Mouse (Mus musculus) hindbrain, embryonic 16.5 days (tissue): Measurements from ENCODE around the gene Pacrg. TPM values are rescaled to one million over a fixed set of nuclear protein-coding genes. Genes with fewer than 3 reads are reported as not detected.

Experiments used
- ATAC-seq: fragments of 200-750 bp; cut with Nextera tagmentation; 2 replicates; pipeline ENCODE4 v1.8.0; 2017; ENCODE audit warnings: moderate TSS enrichment, moderate library complexity
- H3K27ac ChIP-seq: fragments of 300-500 bp; sonication (generic); 2 replicates; pipeline ENCODE4 v1.5.1; 2014; ENCODE audit warnings: low read depth, mild to moderate bottlenecking, control low read depth, low read length, moderate library complexity
- H3K27me3 ChIP-seq: fragments of 300-500 bp; sonication (generic); replicated peaks from 2 replicates; pipeline ENCODE4 v1.6.1; 2014; ENCODE audit warnings: low read length; ENCODE audit not compliant: control insufficient read depth, insufficient read depth
- H3K36me3 ChIP-seq: fragments of 300-500 bp; sonication (generic); 2 replicates; pipeline ENCODE4 v1.6.1; 2014; ENCODE audit warnings: mild to moderate bottlenecking, low read length, moderate library complexity, mixed read lengths; ENCODE audit not compliant: control insufficient read depth, insufficient read depth
- H3K4me1 ChIP-seq: fragments of 300-500 bp; sonication (generic); 2 replicates; pipeline ENCODE4 v1.6.1; 2014; ENCODE audit warnings: low read depth, low read length; ENCODE audit not compliant: control insufficient read depth, insufficient read depth
- H3K4me2 ChIP-seq: fragments of 300-500 bp; sonication (generic); 2 replicates; pipeline ENCODE4 v1.6.1; 2014; ENCODE audit warnings: mild to moderate bottlenecking, low read length, control low read depth, moderate library complexity
- H3K4me3 ChIP-seq: fragments of 300-500 bp; sonication (generic); 2 replicates; pipeline ENCODE4 v1.5.1; 2014; ENCODE audit warnings: mild to moderate bottlenecking, low read length, control low read depth, moderate library complexity
- H3K9ac ChIP-seq: fragments of 300-500 bp; sonication (generic); 2 replicates; pipeline ENCODE4 v1.6.1; 2014; ENCODE audit warnings: low read depth, mild to moderate bottlenecking, control low read depth, low read length, moderate library complexity
- H3K9me3 ChIP-seq: fragments of 300-500 bp; sonication (generic); 2 replicates; pipeline ENCODE4 v1.6.1; 2014; ENCODE audit warnings: mild to moderate bottlenecking, low read length, moderate library complexity; ENCODE audit not compliant: control insufficient read depth
- WGBS: fragments of 180-500 bp; shearing (Covaris S2); extraction: QIAGEN DNeasy Blood & Tissue Kit; methylation state at CpG from one replicate; pipeline ENCODE4 v1.1.7; 2014; 5-methylcytosine and 5-hydroxymethylcytosine counted together
- polyA plus RNA-seq: library from polyadenylated mRNA; unstranded; fragments of >200 nt; fragmentation: Nextera tagmentation; extraction: Ambion mirVana; gene quantifications from 2 replicates; pipeline ENCODE4 v1.2.1, GENCODE M21; 2015

The Pacrg gene
- polyA plus RNA-seq, 1 experiment from 2014 or later, result 23.2 TPM

DNA sequence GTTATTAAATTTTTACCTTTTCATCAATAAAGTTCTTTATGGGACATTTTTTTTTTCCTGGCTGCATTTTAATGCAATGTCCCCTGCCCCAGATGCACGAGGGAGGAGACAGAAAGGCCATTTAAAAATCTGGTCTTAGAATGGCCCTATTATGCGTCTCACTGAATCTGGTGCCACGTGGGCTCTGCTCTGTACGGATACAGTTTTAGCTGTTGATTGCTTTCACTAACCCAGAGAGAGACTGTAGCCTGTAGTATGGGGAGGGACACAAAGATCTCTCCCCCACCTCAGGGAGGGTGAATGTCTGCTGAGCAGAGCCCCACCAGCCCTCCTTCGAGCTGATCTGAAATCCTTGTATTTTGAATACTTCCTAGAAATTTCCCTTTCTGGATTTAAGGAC is 441.2 kb downstream of the Pacrg start:
- H3K4me1 ChIP-seq, result peaks cover 14% of the 10 kb centered on the region
- no peak overlapping the region for H3K4me3 ChIP-seq
- 43% methylated on average over 5 of the region's 5 CpGs for WGBS
- peak overlapping the region; percentile 11 for H3K27ac ChIP-seq
- H3K36me3 ChIP-seq, result no peaks in the 10 kb centered on the region
- no peaks in the 10 kb centered on the region for H3K27me3 ChIP-seq
- ATAC-seq, result 0 out of 2 replicates have a peak, but pooled peaks have one; percentile 8
- no peak overlapping the region for H3K4me2 ChIP-seq
- no peak overlapping the region for H3K9ac ChIP-seq
- H3K9me3 ChIP-seq, result no peaks in the 10 kb centered on the region

GRCm38 (mm10) chr17:10397924-10398627 is 442.0 kb downstream of the Pacrg start:
- H3K4me2 ChIP-seq, result no peak overlapping the region
- no peak for ATAC-seq
- H3K27ac ChIP-seq, result peak overlapping the region; percentile 55
- H3K27me3 ChIP-seq, result no peaks in the 10 kb centered on the region
- H3K4me1 ChIP-seq, result peaks cover 14% of the 10 kb centered on the region
- 67% methylated on average over 10 of the region's 10 CpGs for WGBS
- H3K36me3 ChIP-seq, result no peaks in the 10 kb centered on the region
- H3K4me3 ChIP-seq, result no peak overlapping the region
- H3K9ac ChIP-seq, result no peak overlapping the region
- no peaks in the 10 kb centered on the region for H3K9me3 ChIP-seq

- no peak overlapping the region for H3K4me2 ChIP-seq
- no peaks in the 10 kb centered on the region for H3K9me3 ChIP-seq
- ATAC-seq, result no peak
- peak overlapping the region; percentile 13; the same call in 1 of the 2 replicates for H3K9ac ChIP-seq
- no peaks in the 10 kb centered on the region for H3K36me3 ChIP-seq
- H3K4me1 ChIP-seq, result peaks cover 14% of the 10 kb centered on the region
- 40% methylated on average over 11 of the region's 11 CpGs for WGBS
- no peak overlapping the region for H3K4me3 ChIP-seq
- H3K27me3 ChIP-seq, result no peaks in the 10 kb centered on the region
- H3K27ac ChIP-seq, result peak overlapping the region; percentile 78
These were observed 442.8 kb downstream of the Pacrg start for GRCm38 (mm10) chr17:10397336-10397735.

GRCm38 (mm10) chr17:10396863-10397262 is 443.2 kb downstream of the Pacrg start:
- 86% methylated on average over 6 of the region's 6 CpGs for WGBS
- no peak overlapping the region for H3K4me3 ChIP-seq
- peak overlapping the region; percentile 78 for H3K27ac ChIP-seq
- H3K4me2 ChIP-seq, result no peak overlapping the region
- H3K9me3 ChIP-seq, result no peaks in the 10 kb centered on the region
- H3K36me3 ChIP-seq, result no peaks in the 10 kb centered on the region
- peak overlapping the region; percentile 13; the same call in 1 of the 2 replicates for H3K9ac ChIP-seq
- H3K27me3 ChIP-seq, result no peaks in the 10 kb centered on the region
- H3K4me1 ChIP-seq, result peaks cover 14% of the 10 kb centered on the region
- ATAC-seq, result no peak

DNA sequence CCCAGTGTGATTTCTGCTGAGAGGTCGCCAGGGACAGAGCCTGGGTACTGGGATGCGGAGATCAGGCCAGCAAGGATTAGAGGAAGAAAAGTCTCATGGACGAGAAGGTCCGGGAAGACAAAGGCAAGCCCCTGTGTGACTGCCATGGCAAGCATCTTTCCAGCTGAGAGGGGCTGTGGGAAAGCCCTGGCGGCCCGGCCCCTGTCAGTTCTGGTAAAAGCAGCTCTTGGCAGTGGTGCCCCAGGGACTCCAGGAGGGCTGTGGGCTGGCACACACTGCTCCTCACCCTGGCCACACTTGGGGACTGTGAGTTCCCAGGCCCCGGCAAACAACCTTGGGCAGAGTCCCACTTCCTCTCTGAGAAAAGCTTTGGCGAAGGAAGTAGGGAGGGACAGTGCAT is 445.3 kb downstream of the Pacrg start:
- 33% methylated on average over 8 of the region's 8 CpGs for WGBS
- H3K4me2 ChIP-seq, result no peak overlapping the region
- H3K9ac ChIP-seq, result no peak overlapping the region
- ATAC-seq, result peak; percentile 90
- no peak overlapping the region for H3K4me3 ChIP-seq
- H3K9me3 ChIP-seq, result no peaks in the 10 kb centered on the region
- H3K27me3 ChIP-seq, result no peaks in the 10 kb centered on the region
- no peaks in the 10 kb centered on the region for H3K36me3 ChIP-seq
- peaks cover 14% of the 10 kb centered on the region for H3K4me1 ChIP-seq
- peak overlapping the region; percentile 55; the same call in 1 of the 2 replicates for H3K27ac ChIP-seq

DNA sequence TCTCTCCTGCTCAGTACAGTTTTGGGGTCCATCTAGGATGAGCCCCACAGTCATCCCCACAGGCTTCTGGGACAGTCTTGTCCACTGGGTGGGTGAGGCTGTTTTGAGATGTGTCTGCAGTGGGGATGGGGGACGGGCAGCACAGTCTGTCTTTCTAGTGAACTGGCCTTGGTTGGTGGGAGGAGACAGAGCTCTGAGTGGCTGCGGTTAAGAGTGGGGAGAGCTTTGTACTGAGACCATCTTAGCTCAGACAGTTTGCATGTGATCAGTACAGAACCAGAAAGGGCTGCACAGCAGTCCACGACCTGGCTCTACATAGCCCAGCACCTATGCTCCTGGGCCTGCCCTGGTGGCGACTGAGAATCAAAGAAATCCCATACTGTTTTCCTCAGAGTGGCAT is 446.3 kb downstream of the Pacrg start:
- H3K27me3 ChIP-seq, result no peaks in the 10 kb centered on the region
- ATAC-seq, result no peak
- H3K9ac ChIP-seq, result no peak overlapping the region
- no peak overlapping the region for H3K4me3 ChIP-seq
- no peak overlapping the region for H3K4me2 ChIP-seq
- no peaks in the 10 kb centered on the region for H3K9me3 ChIP-seq
- WGBS, result 79% methylated on average over 4 of the region's 4 CpGs
- peak overlapping the region; percentile 40 for H3K27ac ChIP-seq
- peaks cover 14% of the 10 kb centered on the region for H3K4me1 ChIP-seq
- no peaks in the 10 kb centered on the region for H3K36me3 ChIP-seq

DNA sequence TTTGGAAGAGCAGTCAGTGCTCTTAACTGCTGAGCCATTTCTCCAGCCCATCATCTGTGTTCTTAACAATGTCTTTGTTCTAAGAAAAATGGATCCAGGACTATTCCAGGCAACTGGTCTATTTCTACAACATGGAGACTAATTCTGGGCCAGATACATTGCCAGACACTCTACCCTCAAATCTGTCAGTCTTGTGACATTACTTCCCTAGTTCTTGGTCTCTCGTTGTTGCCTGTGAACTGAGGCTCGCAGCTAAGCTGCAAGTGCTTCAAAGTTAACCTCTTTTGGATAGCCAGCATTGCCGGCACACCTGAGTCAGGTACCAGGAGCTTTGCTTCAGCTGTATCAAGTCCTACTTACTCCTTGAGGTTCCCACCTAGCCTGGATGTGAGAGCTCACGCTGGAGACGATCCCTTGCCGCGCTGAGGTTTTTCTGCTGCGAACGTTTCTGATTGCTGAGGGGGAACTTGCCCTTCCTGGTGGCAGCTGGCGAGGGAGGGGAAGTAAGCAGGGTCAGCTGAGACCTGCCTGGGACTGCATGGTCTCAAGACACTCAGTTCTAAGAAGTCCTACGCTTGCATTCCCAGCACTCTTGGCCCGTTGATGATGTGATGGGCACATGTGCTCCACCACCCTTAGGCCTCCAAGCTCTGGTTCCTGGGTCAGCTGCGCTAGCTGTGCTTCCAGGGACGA is 447.6 kb downstream of the Pacrg start:
- no peak for ATAC-seq
- WGBS, result 87% methylated on average over 14 of the region's 14 CpGs
- Histone ChIP-seq H3K27me3 (no peaks in the 10 kb centered on the region), H3K9ac (no peak overlapping the region), H3K9me3 (no peaks in the 10 kb centered on the region), H3K36me3 (no peaks in the 10 kb centered on the region), H3K27ac (no peak overlapping the region), H3K4me2 (no peak overlapping the region), H3K4me3 (no peak overlapping the region), H3K4me1 (peaks cover 13% of the 10 kb centered on the region)

DNA sequence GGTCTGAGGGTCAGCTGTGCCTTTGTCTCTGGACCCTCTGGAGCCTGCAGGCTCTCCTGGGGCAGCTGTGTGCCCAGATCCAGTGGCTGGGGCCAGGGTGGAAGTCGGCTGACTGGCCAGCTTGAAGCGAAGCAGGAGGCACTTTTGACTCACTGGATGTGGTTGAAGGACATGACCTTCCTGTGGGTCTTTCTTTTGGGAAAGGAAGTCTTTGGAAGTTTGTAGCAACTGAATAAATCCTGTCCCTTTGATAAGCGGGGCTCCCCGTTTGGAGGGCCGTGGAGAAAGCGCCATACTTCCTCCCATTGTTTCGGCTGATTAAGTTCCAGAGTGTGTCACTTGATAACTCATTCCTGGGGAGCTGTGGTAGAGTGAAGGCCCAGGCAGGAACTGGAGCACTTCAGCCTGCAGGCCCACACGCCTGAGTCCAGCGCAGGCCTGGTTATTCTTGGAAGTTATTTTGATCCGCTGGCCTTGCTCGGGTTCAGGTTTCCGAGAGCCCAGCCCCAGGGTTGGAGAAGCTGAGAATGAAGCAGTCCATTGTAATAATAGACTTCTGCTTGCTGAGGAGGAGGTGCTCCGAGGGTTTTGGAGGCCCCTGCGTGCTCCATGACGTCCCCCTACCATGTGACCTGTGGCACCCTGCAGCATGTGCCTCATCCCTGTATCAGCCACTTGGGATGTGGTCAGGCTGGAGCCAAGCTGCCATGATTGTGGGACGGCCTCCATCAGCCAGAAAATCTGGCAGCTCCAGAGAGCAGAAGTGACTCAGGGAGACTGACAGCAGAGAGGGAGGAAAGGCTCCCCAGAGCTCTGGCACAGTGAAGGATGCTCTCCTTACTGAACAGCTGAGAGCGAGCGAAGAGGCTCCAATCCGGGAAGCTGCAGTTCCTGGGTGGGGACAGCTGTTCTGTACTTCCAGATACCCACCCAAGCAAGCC is 449.6 kb downstream of the Pacrg start:
- no peaks in the 10 kb centered on the region for H3K9me3 ChIP-seq
- 36% methylated on average over 19 of the region's 19 CpGs for WGBS
- H3K4me1 ChIP-seq, result peaks cover 4% of the 10 kb centered on the region
- H3K36me3 ChIP-seq, result no peaks in the 10 kb centered on the region
- no peak overlapping the region for H3K9ac ChIP-seq
- H3K4me2 ChIP-seq, result no peak overlapping the region; the same call in 1 of the 2 replicates
- no peak overlapping the region for H3K4me3 ChIP-seq
- H3K27ac ChIP-seq, result peak overlapping the region; percentile 67
- H3K27me3 ChIP-seq, result no peaks in the 10 kb centered on the region
- ATAC-seq, result peak; percentile 15; the same call in 1 of the 2 replicates
